Mouse (Mus musculus) limb, embryonic 11.5 days (tissue): ENCODE results near the gene Nos3. TPM values are rescaled to one million over a fixed set of nuclear protein-coding genes. Genes with fewer than 3 reads are reported as not detected.

Experiments
- ATAC-seq: fragments of 200-750 bp; cut with Nextera tagmentation; 2 replicates; pipeline ENCODE4 v1.8.0; 2017; ENCODE audit warnings: low read depth; ENCODE audit not compliant: insufficient number of reproducible peaks, low FRiP score, low TSS enrichment
- DNase-seq: peaks from one replicate; pipeline ENCODE4 v3.0.0-alpha.2; 2015; ENCODE audit warnings: low spot score
- H3K27ac ChIP-seq: fragments of 300-500 bp; sonication (generic); replicated peaks from 2 replicates; pipeline ENCODE4 v1.5.1; 2014; ENCODE audit warnings: low read depth, mild to moderate bottlenecking, low read length
- H3K27me3 ChIP-seq: fragments of 300-500 bp; sonication (generic); 2 replicates; pipeline ENCODE4 v1.6.1; 2014; ENCODE audit warnings: mild to moderate bottlenecking, low read length, mixed read lengths; ENCODE audit not compliant: control insufficient read depth, insufficient read depth
- H3K36me3 ChIP-seq: fragments of 300-500 bp; sonication (generic); 2 replicates; pipeline ENCODE4 v1.6.1; 2014; ENCODE audit warnings: mild to moderate bottlenecking, low read length, moderate library complexity, mixed read lengths; ENCODE audit not compliant: control insufficient read depth, insufficient read depth
- H3K4me1 ChIP-seq: fragments of 300-500 bp; sonication (generic); 2 replicates; pipeline ENCODE4 v1.6.1; 2014; ENCODE audit warnings: low read length, mixed read lengths; ENCODE audit not compliant: control insufficient read depth, insufficient read depth
- H3K4me2 ChIP-seq: fragments of 300-500 bp; sonication (generic); 2 replicates; pipeline ENCODE4 v1.6.1; 2014; ENCODE audit warnings: low read depth, mild to moderate bottlenecking, moderate library complexity; ENCODE audit not compliant: severe bottlenecking
- H3K4me3 ChIP-seq: fragments of 300-500 bp; sonication (generic); 2 replicates; pipeline ENCODE4 v1.5.1; 2014; ENCODE audit warnings: low read depth, low read length
- H3K9ac ChIP-seq: fragments of 300-500 bp; sonication (generic); 2 replicates; pipeline ENCODE4 v1.6.1; 2014; ENCODE audit warnings: mild to moderate bottlenecking, low read length
- H3K9me3 ChIP-seq: fragments of 300-500 bp; sonication (generic); 2 replicates; pipeline ENCODE4 v1.6.1; 2016; ENCODE audit warnings: low read length; ENCODE audit not compliant: control insufficient read depth
- WGBS: fragments of 180-500 bp; shearing (Covaris S2); extraction: QIAGEN DNeasy Blood & Tissue Kit; methylation state at CpG from one replicate; pipeline ENCODE4 v1.1.7; 2014; 5-methylcytosine and 5-hydroxymethylcytosine counted together
- polyA plus RNA-seq: library from polyadenylated mRNA; unstranded; fragments of >200 nt; fragmentation: Nextera tagmentation; extraction: Ambion mirVana; gene quantifications from 2 replicates; pipeline ENCODE4 v1.2.1, GENCODE M21; 2014

Gene Nos3
- polyA plus RNA-seq, 1 experiment from 2014 or later = 5.3 TPM

- ATAC-seq (peak; percentile 64), DNase-seq (peak; percentile 97)
- H3K4me2 ChIP-seq = peak overlapping the region; percentile 66
- no peaks in the 10 kb centered on the region for H3K36me3 ChIP-seq
- H3K4me3 ChIP-seq = peak overlapping the region; percentile 33
- H3K4me1 ChIP-seq = peaks cover 4% of the 10 kb centered on the region; the same call in 1 of the 2 replicates
- WGBS = 1% methylated on average over 34 of the region's 34 CpGs
- no peak overlapping the region for H3K27ac ChIP-seq
- peak overlapping the region; percentile 28; the same call in 1 of the 2 replicates for H3K9ac ChIP-seq
- H3K9me3 ChIP-seq = no peaks in the 10 kb centered on the region
- H3K27me3 ChIP-seq = 0 out of 2 replicates have a peak, but pooled peaks cover 3% of the 10 kb centered on the region
These were observed 18.6 kb downstream of the Nos3 start for GRCm38 (mm10) chr5:24383026-24383859.

- H3K4me3 ChIP-seq = no peak overlapping the region
- no peak for DNase-seq
- no peak overlapping the region for H3K27ac ChIP-seq
- H3K4me2 ChIP-seq = no peak overlapping the region
- H3K27me3 ChIP-seq = 0 out of 2 replicates have a peak, but pooled peaks cover 5% of the 10 kb centered on the region
- no peak for ATAC-seq
- peaks cover 6% of the 10 kb centered on the region; the same call in 1 of the 2 replicates for H3K4me1 ChIP-seq
- H3K36me3 ChIP-seq = no peaks in the 10 kb centered on the region
- H3K9me3 ChIP-seq = no peaks in the 10 kb centered on the region
- no peak overlapping the region for H3K9ac ChIP-seq
- 73% methylated on average over 6 of the region's 6 CpGs for WGBS
These were observed 19.8 kb downstream of the Nos3 start for GRCm38 (mm10) chr5:24384407-24384806.

- no peak for DNase-seq
These were observed 20.8 kb downstream of the Nos3 start for GRCm38 (mm10) chr5:24385374-24385773.

GRCm38 (mm10) chr5:24385887-24386550 lies 21.4 kb downstream of the Nos3 start:
- no peak overlapping the region for H3K27ac ChIP-seq
- DNase-seq (no peak), ATAC-seq (no peak)
- peaks cover 12% of the 10 kb centered on the region; the same call in 1 of the 2 replicates for H3K4me1 ChIP-seq
- H3K9me3 ChIP-seq = no peaks in the 10 kb centered on the region
- 0 out of 2 replicates have a peak, but pooled peaks cover 5% of the 10 kb centered on the region for H3K27me3 ChIP-seq
- H3K4me2 ChIP-seq = no peak overlapping the region
- H3K36me3 ChIP-seq = no peaks in the 10 kb centered on the region
- no peak overlapping the region for H3K4me3 ChIP-seq
- 75% methylated on average over 10 of the region's 10 CpGs for WGBS
- H3K9ac ChIP-seq = no peak overlapping the region

More at GRCm38 (mm10) chr5:24385374-24385773, 20.8 kb downstream of the Nos3 start:
- Histone ChIP-seq H3K27me3 (0 out of 2 replicates have a peak, but pooled peaks cover 5% of the 10 kb centered on the region), H3K36me3 (no peaks in the 10 kb centered on the region), H3K4me2 (no peak overlapping the region), H3K9me3 (no peaks in the 10 kb centered on the region), H3K4me3 (no peak overlapping the region), H3K27ac (no peak overlapping the region), H3K9ac (no peak overlapping the region), H3K4me1 (peaks cover 12% of the 10 kb centered on the region; the same call in 1 of the 2 replicates)
- no peak for ATAC-seq
- WGBS = 86% methylated on average over 5 of the region's 5 CpGs

- Histone ChIP-seq H3K9ac (peak overlapping the region; percentile 68), H3K36me3 (no peaks in the 10 kb centered on the region), H3K4me3 (peak overlapping the region; percentile 38), H3K9me3 (no peaks in the 10 kb centered on the region), H3K4me2 (peak overlapping the region; percentile 97), H3K4me1 (peaks cover 12% of the 10 kb centered on the region; the same call in 1 of the 2 replicates), H3K27ac (no peak overlapping the region), H3K27me3 (0 out of 2 replicates have a peak, but pooled peaks cover 5% of the 10 kb centered on the region)
- WGBS = 1% methylated on average over 73 of the region's 73 CpGs
- DNase-seq = peak; percentile 70
- ATAC-seq = peak; percentile 12; the same call in 1 of the 2 replicates
These were observed 22.9 kb downstream of the Nos3 start for GRCm38 (mm10) chr5:24387264-24388241.

GRCm38 (mm10) chr5:24388246-24388915 lies 23.8 kb downstream of the Nos3 start:
- Histone ChIP-seq H3K27me3 (0 out of 2 replicates have a peak, but pooled peaks cover 5% of the 10 kb centered on the region), H3K36me3 (no peaks in the 10 kb centered on the region), H3K4me3 (peak overlapping the region; percentile 38), H3K4me1 (peaks cover 12% of the 10 kb centered on the region; the same call in 1 of the 2 replicates), H3K27ac (no peak overlapping the region), H3K9ac (peak overlapping the region; percentile 68), H3K4me2 (peak overlapping the region; percentile 97), H3K9me3 (no peaks in the 10 kb centered on the region)
- 25% methylated on average over 26 of the region's 26 CpGs for WGBS
- DNase-seq (no peak), ATAC-seq (0 out of 2 replicates have a peak, but pooled peaks have one; percentile 4)

GRCm38 (mm10) chr5:24389011-24389657 lies 24.5 kb downstream of the Nos3 start:
- Histone ChIP-seq H3K4me3 (no peak overlapping the region), H3K27ac (no peak overlapping the region), H3K36me3 (no peaks in the 10 kb centered on the region), H3K4me2 (no peak overlapping the region), H3K9ac (no peak overlapping the region), H3K27me3 (0 out of 2 replicates have a peak, but pooled peaks cover 5% of the 10 kb centered on the region), H3K9me3 (no peaks in the 10 kb centered on the region), H3K4me1 (peaks cover 12% of the 10 kb centered on the region; the same call in 1 of the 2 replicates)
- ATAC-seq = no peak
- DNase-seq = peak; percentile 64
- WGBS = 35% methylated on average over 6 of the region's 7 CpGs
